Mouse (Mus musculus): ENCODE results near the gene Mapkapk3. TPM values are rescaled to one million over a fixed set of nuclear protein-coding genes. Genes with fewer than 3 reads are reported as not detected.

Gene Mapkapk3
- polyA plus RNA-seq, 1 experiment from 2014 or later, result 24.2 TPM

DNA sequence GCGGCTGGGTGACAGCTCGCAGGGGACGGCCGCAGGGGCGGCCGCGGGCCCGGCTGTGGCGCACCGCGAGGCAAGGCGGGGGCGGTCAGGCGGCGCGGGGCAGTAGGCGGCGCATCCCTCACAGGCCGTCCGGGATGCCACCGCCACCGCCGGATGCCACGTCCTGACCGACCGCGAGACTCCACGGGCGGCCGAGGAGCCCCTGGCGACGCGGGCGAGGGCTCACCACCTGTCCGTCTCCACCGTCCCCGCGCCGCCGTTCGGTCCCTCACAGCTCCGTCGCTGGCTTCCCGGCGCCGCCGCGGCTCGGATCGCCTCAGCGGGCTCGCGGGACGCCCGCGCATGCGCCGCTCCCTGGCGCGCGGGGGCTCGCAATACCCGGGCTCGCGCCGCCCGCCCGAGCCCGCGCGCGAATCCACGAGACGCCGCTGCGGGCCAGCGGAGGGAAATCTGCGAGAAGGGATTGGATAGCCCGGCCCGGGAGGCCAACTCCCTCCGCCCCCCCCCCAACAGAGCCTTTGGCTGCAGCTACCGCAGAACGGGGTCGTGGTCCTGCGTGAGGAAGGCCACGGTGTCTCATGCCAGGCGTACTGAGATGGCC is 58.0 kb downstream of the Mapkapk3 start, which contains the start of gene Dock3:
Gene Dock3, minus strand, starts transcription at position 371 of the 601 bp plus-strand sequence.
- peaks cover 89% of the 10 kb centered on the region for H3K27me3 ChIP-seq
- WGBS, result under 1% methylated on average over 82 of the region's 87 CpGs
- ATAC-seq (ENCODE audit: insufficient number of reproducible peaks, low FRiP score, low TSS enrichment, low read depth), result peak; percentile 63; the same call in 1 of the 2 replicates
- H3K4me1 ChIP-seq, result peaks cover 12% of the 10 kb centered on the region
- H3K9ac ChIP-seq, result no peak within 1 kb of the TSS
- peak within 1 kb of the TSS; percentile 98 for H3K4me2 ChIP-seq
- no peaks in the 10 kb centered on the region for H3K9me3 ChIP-seq
- no peak within 1 kb of the TSS for H3K27ac ChIP-seq
- H3K4me3 ChIP-seq, result peak within 1 kb of the TSS; percentile 58
- no peaks in the 10 kb centered on the region for H3K36me3 ChIP-seq

DNA sequence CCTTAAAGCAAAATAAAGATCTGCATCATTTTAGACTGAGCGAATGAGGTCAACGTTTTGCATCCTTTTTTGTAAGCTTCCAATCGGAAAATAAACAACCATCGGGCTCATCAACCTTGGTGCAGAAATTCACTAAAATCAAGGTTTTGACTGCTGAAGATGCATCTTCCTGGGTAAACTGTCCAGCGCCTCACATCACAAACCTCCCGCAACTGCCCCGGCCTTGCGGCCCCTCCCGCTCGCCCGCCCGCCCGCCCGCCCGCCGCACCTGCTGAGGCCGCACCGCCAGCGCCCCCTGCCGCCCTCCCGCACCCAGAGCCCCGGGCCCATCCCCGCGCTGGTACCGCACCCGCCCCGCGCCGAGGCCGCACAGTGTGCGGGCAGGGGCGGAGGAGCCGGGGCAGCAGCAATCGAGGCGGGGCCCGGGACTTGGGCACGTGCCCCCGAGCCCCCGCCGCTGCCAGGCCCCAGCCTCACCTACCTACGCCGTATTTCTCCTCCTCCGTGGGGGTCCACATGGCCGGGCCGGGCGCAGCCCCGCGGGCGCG is 58.6 kb downstream of the Mapkapk3 start:
- Histone ChIP-seq H3K4me3 (peak overlapping the region; percentile 58), H3K36me3 (no peaks in the 10 kb centered on the region), H3K4me2 (peak overlapping the region; percentile 98), H3K4me1 (peaks cover 12% of the 10 kb centered on the region), H3K9ac (no peak overlapping the region), H3K27me3 (peaks cover 84% of the 10 kb centered on the region), H3K9me3 (no peaks in the 10 kb centered on the region), H3K27ac (no peak overlapping the region)
- 3% methylated on average over 27 of the region's 50 CpGs for WGBS
- peak; percentile 19; the same call in 1 of the 2 replicates for ATAC-seq (ENCODE audit: insufficient number of reproducible peaks, low FRiP score, low TSS enrichment, low read depth)

DNA sequence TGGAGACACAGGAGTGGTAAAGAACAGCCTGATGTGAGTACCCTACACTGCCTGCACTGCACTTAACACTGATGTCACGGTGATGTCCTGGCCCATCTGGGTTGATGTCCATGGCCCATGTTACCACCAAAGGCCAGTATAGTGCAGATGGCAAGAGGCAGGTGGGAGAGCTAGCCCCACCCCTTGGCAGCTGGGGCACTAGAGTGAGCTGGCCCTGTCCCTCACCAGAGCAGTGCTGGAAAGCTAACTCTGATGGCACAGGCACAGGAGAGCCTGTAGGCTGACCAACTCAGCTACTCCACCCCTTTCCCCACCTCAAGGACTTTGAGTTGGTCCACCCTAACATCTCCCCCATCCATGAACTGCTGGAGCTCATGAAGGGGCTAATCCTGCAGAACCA is 65.1 kb downstream of the Mapkapk3 start:
- H3K27ac ChIP-seq, result no peak overlapping the region
- ATAC-seq (ENCODE audit: insufficient number of reproducible peaks, low FRiP score, low TSS enrichment, low read depth), result peak; percentile 67; the same call in 1 of the 2 replicates
- H3K36me3 ChIP-seq, result no peaks in the 10 kb centered on the region
- no peak overlapping the region for H3K4me2 ChIP-seq
- H3K4me1 ChIP-seq, result no peaks in the 10 kb centered on the region
- 81% methylated on average over 1 of the region's 1 CpGs for WGBS
- H3K27me3 ChIP-seq, result peaks cover 31% of the 10 kb centered on the region
- no peak overlapping the region for H3K4me3 ChIP-seq
- no peaks in the 10 kb centered on the region for H3K9me3 ChIP-seq
- H3K9ac ChIP-seq, result no peak overlapping the region

Small RNA genes within 50 kb of the gene (microRNA-seq; reads per million reads assigned to microRNA genes)
- gene Gm22238, result not detected

Other genes starting within 250 kb of the Mapkapk3 start
- gene Dock3, start 58.0 kb downstream of the Mapkapk3 start, polyA plus RNA-seq (2015; fragmentation: Nextera tagmentation; extraction: Ambion mirVana), result 0.41 and 0.61 TPM in 2 replicates
- 9.7 and 13.9 TPM in 2 replicates for gene Cish, start 6.1 kb upstream of the Mapkapk3 start, polyA plus RNA-seq (2015; fragmentation: Nextera tagmentation; extraction: Ambion mirVana)
- 8.8 and 10.1 TPM in 2 replicates for gene Hemk1, start 48.5 kb upstream of the Mapkapk3 start, polyA plus RNA-seq (2015; fragmentation: Nextera tagmentation; extraction: Ambion mirVana)
- gene 6430571L13Rik, start 50.7 kb upstream of the Mapkapk3 start, polyA plus RNA-seq (2015; fragmentation: Nextera tagmentation; extraction: Ambion mirVana), result 0.60 and 0.74 TPM in 2 replicates
- 0.37 and 0.41 TPM in 2 replicates for gene Cacna2d2, start 109.7 kb upstream of the Mapkapk3 start, polyA plus RNA-seq (2015; fragmentation: Nextera tagmentation; extraction: Ambion mirVana)
- gene Tmem115, start 244.1 kb upstream of the Mapkapk3 start, polyA plus RNA-seq (2015; fragmentation: Nextera tagmentation; extraction: Ambion mirVana), result 51.1 and 51.8 TPM in 2 replicates

Measured in limb, embryonic 15.5 days (tissue).